Mouse (Mus musculus) MEL (cell line): ENCODE measurements at regions not wholly inside any gene's neighbourhood (a gene's known extent, or its start where the extent isn't known, plus 50 kb on each side); places are given as distances from the start of the nearest gene placed in this dataset.

Source experiments
- DNase-seq: peaks from one replicate; pipeline ENCODE4 v3.0.0; 2011; ENCODE audit warnings: low read depth, low spot score
- H3K27ac ChIP-seq: 2 replicates; pipeline ENCODE4 v1.5.1; 2012; ENCODE audit warnings: low read depth, mild to moderate bottlenecking, control low read depth, low read length, moderate library complexity; ENCODE audit not compliant: control insufficient read depth
- H3K27me3 ChIP-seq, 2 experiments: fragments of 150-350 bp in 1 of 2; sonication (generic) in 1 of 2; 2 replicates each; pipeline ENCODE4 v1.6.1; 2012; ENCODE audit warnings: low read length in 2 of 2, mild to moderate bottlenecking in 2 of 2, improper control_type of control experiment in 1 of 2, moderate library complexity in 1 of 2; ENCODE audit not compliant: insufficient read depth in 2 of 2, control insufficient read depth in 1 of 2
- H3K36me3 ChIP-seq, 2 experiments: 2 replicates each; pipeline ENCODE4 v1.6.1; 2012 to 2014; ENCODE audit warnings: low read length in 2 of 2, improper control_type of control experiment in 1 of 2, inconsistent platforms in 1 of 2, mild to moderate bottlenecking in 1 of 2; ENCODE audit not compliant: insufficient read depth in 2 of 2, control insufficient read depth in 1 of 2
- H3K4me1 ChIP-seq, 2 experiments: fragments of 150-350 bp in 1 of 2; sonication (generic) in 1 of 2; 2 replicates each; pipeline ENCODE4 v1.6.1; 2012; ENCODE audit warnings: low read length in 2 of 2, improper control_type of control experiment in 1 of 2, mild to moderate bottlenecking in 1 of 2; ENCODE audit not compliant: insufficient read depth in 2 of 2, control insufficient read depth in 1 of 2
- H3K4me3 ChIP-seq, 2 experiments: fragments of 150-350 bp in 1 of 2; sonication (generic) in 1 of 2; 2 replicates each; pipeline ENCODE4 v1.5.1; 2012; ENCODE audit warnings: low read depth in 2 of 2, low read length in 2 of 2, mild to moderate bottlenecking in 2 of 2, moderate library complexity in 2 of 2, control low read depth in 1 of 2, improper control_type of control experiment in 1 of 2; ENCODE audit not compliant: control insufficient read depth in 1 of 2, insufficient read depth in 1 of 2
- H3K79me2 ChIP-seq: 2 replicates; pipeline ENCODE4 v1.6.1; 2012; ENCODE audit warnings: mild to moderate bottlenecking, low read length, moderate library complexity; ENCODE audit not compliant: control insufficient read depth, poor library complexity, insufficient read depth
- H3K9ac ChIP-seq: 2 replicates; pipeline ENCODE4 v1.6.1; 2012; ENCODE audit warnings: low read depth, mild to moderate bottlenecking, control low read depth, low read length, moderate library complexity; ENCODE audit not compliant: control insufficient read depth, poor library complexity, severe bottlenecking
- H3K9me3 ChIP-seq: fragments of 150-350 bp; sonication (generic); replicated peaks from 2 replicates; pipeline ENCODE4 v1.6.1; 2012; ENCODE audit warnings: mild to moderate bottlenecking, low read length, improper control_type of control experiment, moderate library complexity; ENCODE audit not compliant: insufficient read depth
- CHD1 ChIP-seq: IDR thresholded peaks from 2 replicates; pipeline ENCODE4 v1.6.1; 2012; ENCODE audit warnings: low read depth, mild to moderate bottlenecking, inconsistent platforms, low read length, improper control_type of control experiment
- CHD2 ChIP-seq: IDR thresholded peaks from 2 replicates; pipeline ENCODE4 v1.6.1; 2011; ENCODE audit warnings: low read length, improper control_type of control experiment
- CTCF ChIP-seq, 3 experiments: IDR thresholded peaks in 2 of 3; conservative IDR thresholded peaks in 1 of 3; 2 replicates each; pipeline ENCODE4 v1.5.1; 2011 to 2012; ENCODE audit warnings: low read length in 3 of 3, low read depth in 2 of 3, mild to moderate bottlenecking in 2 of 3, improper control_type of control experiment in 1 of 3, inconsistent platforms in 1 of 3, mixed read lengths in 1 of 3, moderate library complexity in 1 of 3; ENCODE audit not compliant: control insufficient read depth in 1 of 3, insufficient read depth in 1 of 3, poor library complexity in 1 of 3, severe bottlenecking in 1 of 3
- EP300 ChIP-seq, 2 experiments: IDR thresholded peaks; 2 replicates each; pipeline ENCODE4 v1.6.1; 2011; ENCODE audit warnings: improper control_type of control experiment in 2 of 2, low read length in 2 of 2, low read depth in 1 of 2, mild to moderate bottlenecking in 1 of 2
- ETS1 ChIP-seq: IDR thresholded peaks from 2 replicates; pipeline ENCODE4 v1.6.1; 2012; ENCODE audit warnings: low read depth, mild to moderate bottlenecking, inconsistent platforms, low read length, improper control_type of control experiment, moderate library complexity
- GATA1 ChIP-seq: IDR thresholded peaks from 2 replicates; pipeline ENCODE4 v1.6.1; 2011; ENCODE audit warnings: low read depth, low read length, improper control_type of control experiment
- HCFC1 ChIP-seq: IDR thresholded peaks from 2 replicates; pipeline ENCODE4 v1.6.1; 2012; ENCODE audit warnings: low read depth, mild to moderate bottlenecking, inconsistent platforms, low read length, improper control_type of control experiment, moderate library complexity
- JUND ChIP-seq: IDR thresholded peaks from 2 replicates; pipeline ENCODE4 v1.6.1; 2011; ENCODE audit warnings: low read depth, mild to moderate bottlenecking, improper control_type of control experiment, low read length
- MAZ ChIP-seq: IDR thresholded peaks from 2 replicates; pipeline ENCODE4 v1.6.1; 2012; ENCODE audit warnings: low read depth, mild to moderate bottlenecking, inconsistent platforms, low read length, improper control_type of control experiment
- MEF2A ChIP-seq: IDR thresholded peaks from 2 replicates; pipeline ENCODE4 v1.6.1; 2014; ENCODE audit warnings: low read depth, mild to moderate bottlenecking, inconsistent platforms, low read length, improper control_type of control experiment; ENCODE audit not compliant: poor library complexity, insufficient replicate concordance, severe bottlenecking; ENCODE audit errors: extremely low read depth
- MYB ChIP-seq: IDR thresholded peaks from 2 replicates; pipeline ENCODE4 v1.6.1; 2011; ENCODE audit warnings: mild to moderate bottlenecking, low read depth, low read length, improper control_type of control experiment
- NRF1 ChIP-seq: IDR thresholded peaks from 2 replicates; pipeline ENCODE4 v1.6.1; 2014; ENCODE audit warnings: low read depth, mild to moderate bottlenecking, inconsistent platforms, low read length, improper control_type of control experiment, moderate library complexity; ENCODE audit not compliant: poor library complexity, insufficient read depth, severe bottlenecking
- POLR2A ChIP-seq, 2 experiments: IDR thresholded peaks; 2 replicates each; pipeline ENCODE4 v1.6.1; 2011 to 2012; ENCODE audit warnings: low read length in 2 of 2, mild to moderate bottlenecking in 2 of 2, control low read depth in 1 of 2, improper control_type of control experiment in 1 of 2, low read depth in 1 of 2, moderate library complexity in 1 of 2; ENCODE audit not compliant: control insufficient read depth in 1 of 2, insufficient read depth in 1 of 2, poor library complexity in 1 of 2
- RAD21 ChIP-seq: IDR thresholded peaks from 2 replicates; pipeline ENCODE4 v1.6.1; 2011; ENCODE audit warnings: mild to moderate bottlenecking, low read depth, low read length, improper control_type of control experiment
- SIN3A ChIP-seq: IDR thresholded peaks from 2 replicates; pipeline ENCODE4 v1.6.1; 2012; ENCODE audit warnings: low read length, improper control_type of control experiment, inconsistent platforms
- SMC3 ChIP-seq: IDR thresholded peaks from 2 replicates; pipeline ENCODE4 v1.6.1; 2011; ENCODE audit warnings: low read depth, low read length, improper control_type of control experiment
- TBP ChIP-seq: IDR thresholded peaks from 2 replicates; pipeline ENCODE4 v1.8.0; 2011; ENCODE audit warnings: low read depth, low read length, improper control_type of control experiment
- TCF12 ChIP-seq: IDR thresholded peaks from 2 replicates; pipeline ENCODE4 v1.6.1; 2014; ENCODE audit warnings: low read depth, mild to moderate bottlenecking, inconsistent platforms, low read length, improper control_type of control experiment, moderate library complexity
- ZC3H11A ChIP-seq: IDR thresholded peaks from 2 replicates; pipeline ENCODE4 v1.6.1; 2012; ENCODE audit warnings: low read depth, mild to moderate bottlenecking, inconsistent platforms, low read length, improper control_type of control experiment
- ZMIZ1 ChIP-seq: IDR thresholded peaks from 2 replicates; pipeline ENCODE4 v1.6.1; 2012; ENCODE audit warnings: low read depth, mild to moderate bottlenecking, inconsistent platforms, low read length, improper control_type of control experiment, moderate library complexity
- ZNF384 ChIP-seq: IDR thresholded peaks from 2 replicates; pipeline ENCODE4 v1.6.1; 2012; ENCODE audit warnings: low read depth, mild to moderate bottlenecking, inconsistent platforms, low read length, improper control_type of control experiment

DNA sequence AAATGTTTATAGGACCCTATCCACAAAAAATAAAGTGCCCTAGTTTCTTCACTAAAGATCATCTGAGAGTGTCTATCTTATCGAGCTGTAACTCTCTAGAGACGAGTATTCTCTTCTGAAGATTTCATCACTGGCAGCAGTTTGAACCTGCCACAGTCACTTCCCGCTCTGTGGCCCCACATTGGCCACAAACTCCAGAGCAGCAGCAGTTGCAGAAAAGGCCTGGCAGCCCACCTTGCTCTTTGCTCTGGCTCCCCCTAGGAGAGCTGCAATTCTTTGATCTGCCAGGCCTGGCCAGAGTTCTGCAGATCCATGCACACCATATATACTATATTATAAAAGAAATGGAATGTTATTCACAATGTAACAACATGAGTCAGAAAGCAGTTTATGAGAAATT lies 74.4 kb downstream of the Ptgs2 start:
- no peak for TF ChIP-seq SIN3A
- no peak for TF ChIP-seq POLR2A (IDR thresholded peaks at IDR 0.05; ENCODE audit: control insufficient read depth in 1 of 2, insufficient read depth in 1 of 2, low read depth in 1 of 2, low read length in 2 of 2, poor library complexity in 1 of 2)
- no peak for TF ChIP-seq NRF1
- TF ChIP-seq MAZ: no peak
- TF ChIP-seq HCFC1: no peak
- TF ChIP-seq, all 39 proteins: peak for 0
- Histone ChIP-seq H3K27ac (no peak overlapping the region), H3K4me1 (no peaks in the 10 kb centered on the region), H3K36me3 (no peaks in the 10 kb centered on the region), H3K9ac (no peak overlapping the region), H3K79me2 (no peaks in the 10 kb centered on the region), H3K9me3 (no peaks in the 10 kb centered on the region), H3K27me3 (no peaks in the 10 kb centered on the region), H3K4me3 (no peak overlapping the region)
- DNase-seq: no peak

DNA sequence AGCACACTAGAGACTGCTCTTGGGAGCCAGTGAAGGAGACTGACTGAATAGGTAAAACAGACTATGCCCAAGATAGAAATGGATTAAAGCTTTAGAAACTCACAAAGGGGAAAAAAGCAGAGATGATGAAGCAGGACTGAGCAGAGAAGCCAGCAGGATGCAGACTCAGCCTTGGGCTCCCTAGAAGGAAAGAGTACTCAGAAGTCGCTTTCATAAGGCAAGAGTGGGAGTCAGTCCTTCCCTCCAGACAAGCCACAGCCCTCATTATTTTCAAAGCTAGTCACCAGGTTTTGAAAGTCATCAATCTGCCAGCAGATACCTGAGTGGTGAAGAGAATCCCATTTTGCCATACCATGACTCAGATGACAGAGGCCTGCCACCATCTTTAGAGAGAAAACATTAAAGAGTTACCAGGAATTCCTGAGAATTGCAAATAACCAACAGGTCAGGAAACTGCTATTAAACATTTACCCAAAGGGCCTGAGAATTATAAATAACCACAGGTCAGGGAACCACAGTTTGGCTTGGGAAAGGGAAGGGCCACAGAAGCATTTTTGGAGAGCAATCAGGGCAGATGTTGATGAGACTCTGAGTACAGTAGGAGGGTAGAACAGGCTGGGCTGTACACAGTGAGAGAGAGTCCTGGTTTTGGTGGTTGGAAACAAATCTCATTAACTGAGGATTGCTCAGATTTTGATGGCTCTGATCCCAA lies 77.4 kb downstream of the Ptgs2 start:
- no peak overlapping the region for H3K4me3 ChIP-seq
- no peaks in the 10 kb centered on the region for H3K9me3 ChIP-seq
- TF ChIP-seq CHD1: no peak
- TF ChIP-seq CHD2: no peak
- TF ChIP-seq ZMIZ1: no peak
- no peak for TF ChIP-seq GATA1
- TF ChIP-seq MEF2A: no peak
- TF ChIP-seq TCF12: no peak
- TF ChIP-seq ETS1: no peak
- no peak for TF ChIP-seq EP300 (IDR thresholded peaks at IDR 0.05; ENCODE audit: low read depth in 1 of 2, low read length in 2 of 2)
- TF ChIP-seq RAD21: no peak
- TF ChIP-seq TBP: no peak
- no peak for TF ChIP-seq MAZ
- no peaks in the 10 kb centered on the region for H3K36me3 ChIP-seq
- no peaks in the 10 kb centered on the region for H3K27me3 ChIP-seq
- no peak overlapping the region for H3K27ac ChIP-seq
- DNase-seq: no peak
- no peaks in the 10 kb centered on the region for H3K79me2 ChIP-seq
- no peak overlapping the region for H3K9ac ChIP-seq
- no peaks in the 10 kb centered on the region for H3K4me1 ChIP-seq

GRCm38 (mm10) chr1:150202022-150202421 lies 102.2 kb downstream of the Ptgs2 start:
- Histone ChIP-seq H3K9me3 (no peaks in the 10 kb centered on the region), H3K27me3 (no peaks in the 10 kb centered on the region), H3K4me1 (no peaks in the 10 kb centered on the region), H3K4me3 (no peak overlapping the region), H3K9ac (no peak overlapping the region), H3K79me2 (no peaks in the 10 kb centered on the region), H3K27ac (no peak overlapping the region), H3K36me3 (no peaks in the 10 kb centered on the region)
- TF ChIP-seq ZNF384: peak; percentile 67
- TF ChIP-seq JUND: no peak
- TF ChIP-seq ZC3H11A: peak; percentile 69
- no peak for TF ChIP-seq MAZ
- peak; percentile 84 for TF ChIP-seq SMC3
- peak; percentile 83 for TF ChIP-seq RAD21
- TF ChIP-seq MYB: no peak
- no peak for TF ChIP-seq CHD1
- peak in 2 of 3 experiments; percentile 1 to 66; a peak in 2 of 6 replicates for TF ChIP-seq CTCF (IDR thresholded peaks at IDR 0.05 in 2 of 3, conservative IDR thresholded peaks at IDR 0.05 in 1 of 3; ENCODE audit: control insufficient read depth in 1 of 3, insufficient read depth in 1 of 3, low read depth in 2 of 3, low read length in 3 of 3, poor library complexity in 1 of 3, severe bottlenecking in 1 of 3)
- peak; percentile 38 for DNase-seq
